Mouse (Mus musculus): ENCODE data around the gene Gm4559. TPM values are rescaled to one million over a fixed set of nuclear protein-coding genes. Genes with fewer than 3 reads are reported as not detected.
"Not testable (repeated sequence)": the region's sequence is repeated elsewhere in the genome, so short reads cannot be mapped to it uniquely, and the experiment has no call there.

Gene Gm4559
- total RNA-seq, 2 experiments from 2014 or later = not detected

GRCm38 (mm10) chr7:142282847-142283246 lies 8.7 kb upstream of the Gm4559 start:
- intact Hi-C loops (cut with DNase I); DNase-seq: not testable (repeated sequence)

- intact Hi-C loops (cut with DNase I); DNase-seq: not testable (repeated sequence)
These were observed 5.1 kb upstream of the Gm4559 start for GRCm38 (mm10) chr7:142279291-142279690.

- intact Hi-C loops (cut with DNase I) = loop anchor here (1.0 kb wide), 1 partner anchor 15 kb away; no protein-coding TSS in a partner anchor
These were observed 4.0 kb upstream of the Gm4559 start for GRCm38 (mm10) chr7:142278183-142278582.

GRCm38 (mm10) chr7:142258254-142258653 lies 15.9 kb downstream of the Gm4559 start, which contains the start of gene Gm2431:
Gene Gm2431, minus strand, starts transcription at chr7:142258354.
- DNase-seq; intact Hi-C loops (cut with DNase I): not testable (repeated sequence)

More at GRCm38 (mm10) chr7:142278183-142278582, 4.0 kb upstream of the Gm4559 start:
- DNase-seq = peak; percentile 69

- intact Hi-C loops (cut with DNase I) = no loop called here
These were observed 18.6 kb downstream of the Gm4559 start for GRCm38 (mm10) chr7:142255517-142255916.

GRCm38 (mm10) chr7:142249824-142250223 lies 24.3 kb downstream of the Gm4559 start:
- intact Hi-C loops (cut with DNase I) = loop anchor here (10.0 kb wide), 1 partner anchor 105 kb away; the partner anchor contains the start of gene Gm45337
- DNase-seq = peak; percentile 44

More at GRCm38 (mm10) chr7:142255517-142255916, 18.6 kb downstream of the Gm4559 start:
- DNase-seq = peak; percentile 27

- no peak for DNase-seq
These were observed 33.2 kb downstream of the Gm4559 start, which contains the start of gene Gm40460 for GRCm38 (mm10) chr7:142240978-142241377. Gene Gm40460, minus strand, starts transcription at chr7:142241078.

GRCm38 (mm10) chr7:142231540-142231939 lies 42.6 kb downstream of the Gm4559 start:
- intact Hi-C loops (cut with DNase I) = no loop called here
- DNase-seq = no peak

More at GRCm38 (mm10) chr7:142240978-142241377, 33.2 kb downstream of the Gm4559 start, which contains the start of gene Gm40460:
- intact Hi-C loops (cut with DNase I) = loop anchor here (10.0 kb wide), 1 partner anchor 96 kb away; the partner anchor contains the start of gene Gm45337

- DNase-seq; intact Hi-C loops (cut with DNase I): not testable (repeated sequence)
These were observed 44.3 kb downstream of the Gm4559 start, which contains the start of gene Krtap5-5 for GRCm38 (mm10) chr7:142229871-142230270. Gene Krtap5-5, minus strand, starts transcription at chr7:142229971.

GRCm38 (mm10) chr7:142224518-142224917 lies 49.6 kb downstream of the Gm4559 start:
- peak; percentile 8 for DNase-seq
- intact Hi-C loops (cut with DNase I) = no loop called here

Other genes with a start within 250 kb of the Gm4559 start
- 10 to 100 TPM; 21.1 to 21.2 TPM for gene Mob2, start 213.3 kb downstream of the Gm4559 start, total RNA-seq (2021)
- 100 to 1,000 TPM; 142 to 154 TPM for gene Dusp8, start 178.5 kb downstream of the Gm4559 start, total RNA-seq (2021)
- not detected for gene Gm45618, start 153.6 kb downstream of the Gm4559 start, total RNA-seq (2021)
- gene Gm39115, start 138.3 kb downstream of the Gm4559 start, total RNA-seq (2021) = not detected
- not detected for gene Gm45337, start 129.8 kb downstream of the Gm4559 start, total RNA-seq (2021)
- gene Gm29735, start 117.2 kb downstream of the Gm4559 start, total RNA-seq (2021) = not detected
- not detected for gene Gm4553, start 108.6 kb downstream of the Gm4559 start, total RNA-seq (2021)
- not detected for gene Krtap5-2, start 98.4 kb downstream of the Gm4559 start, total RNA-seq (2021)
- gene Gm10153, start 84.0 kb downstream of the Gm4559 start, total RNA-seq (2021) = not detected
- not detected for gene Krtap5-3, start 73.0 kb downstream of the Gm4559 start, total RNA-seq (2021)
- gene Gm7579, start 62.5 kb downstream of the Gm4559 start, total RNA-seq (2021) = not detected
- not detected for gene Krtap5-5, start 44.4 kb downstream of the Gm4559 start, total RNA-seq (2021)
- gene Gm40460, start 33.3 kb downstream of the Gm4559 start, total RNA-seq (2021) = not detected
- not detected for gene Gm2431, start 16.0 kb downstream of the Gm4559 start, total RNA-seq (2021)
- not detected for gene Krtap5-1, start 22.8 kb upstream of the Gm4559 start, total RNA-seq (2021)
- gene Krtap5-4, start 29.2 kb upstream of the Gm4559 start, total RNA-seq (2021) = not detected
- gene Ifitm10, start 99.4 kb upstream of the Gm4559 start, total RNA-seq (2021) = 1 to 10 TPM; 6.3 to 9.4 TPM
- gene Gm49369, start 108.3 kb upstream of the Gm4559 start, total RNA-seq (2021) = 1 to 10 TPM in 1 of 2 experiments, not detected in 1; 5.0 TPM
- 100 to 1,000 TPM; 133 to 157 TPM for gene Ctsd, start 113.7 kb upstream of the Gm4559 start, total RNA-seq (2021)
- gene Syt8, start 160.5 kb upstream of the Gm4559 start, total RNA-seq (2021) = not detected
- not detected for gene Tnni2, start 167.4 kb upstream of the Gm4559 start, total RNA-seq (2021)
- gene Lsp1, start 186.4 kb upstream of the Gm4559 start, total RNA-seq (2021) = 1 to 10 TPM; 5.5 to 5.7 TPM
- gene Tnnt3, start 224.5 kb upstream of the Gm4559 start, total RNA-seq (2021) = 1 to 10 TPM in 1 of 2 experiments, not detected in 1; 1.3 TPM

Data from left cerebral cortex, postnatal 4 days (tissue).